Mouse (Mus musculus) embryonic facial prominence, embryonic 10.5 days (tissue): ENCODE measurements at regions not wholly inside any gene's neighbourhood (a gene's known extent, or its start where the extent isn't known, plus 50 kb on each side); places are given as distances from the start of the nearest gene placed in this dataset.

Experiments used
- DNase-seq: peaks from one replicate; pipeline ENCODE4 v3.0.0-alpha.2; 2017; ENCODE audit warnings: low spot score
- H3K27ac ChIP-seq: fragments of 300-500 bp; sonication (generic); replicated peaks from 2 replicates; pipeline ENCODE4 v1.5.1; 2016; ENCODE audit warnings: mild to moderate bottlenecking
- H3K27me3 ChIP-seq: fragments of 300-500 bp; sonication (generic); replicated peaks from 2 replicates; pipeline ENCODE4 v1.6.1; 2016; ENCODE audit warnings: low read depth, mild to moderate bottlenecking; ENCODE audit not compliant: poor library complexity, severe bottlenecking
- H3K36me3 ChIP-seq: fragments of 300-500 bp; sonication (generic); replicated peaks from 2 replicates; pipeline ENCODE4 v1.6.1; 2016; ENCODE audit warnings: mild to moderate bottlenecking, moderate library complexity
- H3K4me1 ChIP-seq: fragments of 300-500 bp; sonication (generic); 2 replicates; pipeline ENCODE4 v1.6.1; 2016
- H3K4me3 ChIP-seq: fragments of 300-500 bp; sonication (generic); 2 replicates; pipeline ENCODE4 v1.5.1; 2016; ENCODE audit warnings: mild to moderate bottlenecking, moderate library complexity
- H3K9me3 ChIP-seq: fragments of 300-500 bp; sonication (generic); 2 replicates; pipeline ENCODE4 v1.6.1; 2016; ENCODE audit warnings: mild to moderate bottlenecking

- no peak overlapping the region for H3K4me3 ChIP-seq
- H3K36me3 ChIP-seq: no peaks in the 10 kb centered on the region
- H3K27ac ChIP-seq: no peak overlapping the region
- peak; percentile 7 for DNase-seq
- no peaks in the 10 kb centered on the region for H3K9me3 ChIP-seq
- no peaks in the 10 kb centered on the region for H3K27me3 ChIP-seq
- H3K4me1 ChIP-seq: no peaks in the 10 kb centered on the region
Measured at GRCm38 (mm10) chrX:76680890-76681289, 78.2 kb upstream of the Cldn34d start.
